Mouse (Mus musculus) megakaryocyte, embryonic 14.5 days (primary cell): ENCODE data around the gene Nras.

Experiments
- FLI1 ChIP-seq: IDR thresholded peaks from 2 replicates; pipeline ENCODE4 v1.6.1; 2012; ENCODE audit warnings: low read length, inconsistent platforms, mixed read lengths
- GATA1 ChIP-seq: IDR thresholded peaks from 3 replicates; pipeline ENCODE4 v1.6.1; 2012; ENCODE audit warnings: mixed read lengths, low read length, inconsistent platforms, borderline replicate concordance

DNA sequence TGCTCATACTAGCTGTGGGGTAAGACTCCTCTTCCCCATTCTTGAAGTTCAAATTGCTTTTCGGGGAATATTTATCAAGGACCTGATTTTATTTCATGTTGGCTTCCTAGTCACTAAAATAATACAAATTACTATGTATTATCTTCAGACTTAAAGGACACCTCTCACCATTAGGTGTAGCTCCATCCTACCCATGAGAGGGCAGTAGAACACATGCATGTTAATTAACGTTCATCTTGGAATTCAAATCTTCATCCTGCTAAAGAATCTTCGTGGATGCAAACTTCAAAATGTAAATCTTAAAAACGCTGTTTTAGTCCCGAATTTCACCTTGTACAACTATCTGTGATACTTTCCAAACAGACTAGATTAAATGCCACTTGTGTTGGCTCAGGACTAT, 43.1 kb downstream of the Nras start:
- TF ChIP-seq FLI1 (no peak), GATA1 (no peak)
